ENCODE assay signal across 20 mouse cellular contexts in the genomic region with DNA sequence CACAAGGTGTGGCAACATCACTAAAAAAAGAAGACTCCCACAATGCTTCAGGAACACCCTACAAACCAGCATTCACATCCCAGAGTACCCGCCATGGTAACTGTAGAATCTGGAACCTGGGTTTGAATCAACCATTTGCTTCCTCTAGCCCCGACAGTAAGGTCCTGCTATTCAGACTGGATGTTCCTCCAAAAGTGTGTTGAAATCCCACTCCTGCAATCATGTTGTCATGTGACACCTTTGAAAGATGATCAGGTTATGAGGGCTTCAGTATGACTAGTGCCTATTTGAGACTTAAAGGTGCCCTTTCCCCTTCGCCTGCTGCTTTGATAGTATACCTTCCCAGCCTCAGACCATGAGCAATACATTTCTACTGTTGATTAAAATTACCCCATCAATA.
"Had no signal": no experiment of that assay in that cellular context is flagged by ENCODE, and none has a peak within 500 bp of the region (broad histone marks: within the 10 kb centered on the region; RNA-seq: fewer than 3 reads in every experiment).

No protein-coding gene starts in this region.

- DNase-seq: kidney, adult 18-20 months; kidney, adult 9 months; kidney, postnatal 25 days; layer of hippocampus, postnatal 36 days; lung, adult 18-20 months; lung, postnatal 10 days; retina, postnatal 1 day; thymus, adult 18-20 months; thymus, postnatal 36 days had no signal

- H3K36me3 ChIP-seq: intestine, embryonic 15.5 days; lung, embryonic 15.5 days; midbrain, embryonic 13.5 days; neural tube, embryonic 13.5 days had no signal

- H3K4me3 ChIP-seq: intestine, embryonic 15.5 days; left cerebral cortex, adult 2 months; limb, embryonic 12.5 days; limb, embryonic 15.5 days; lung, embryonic 15.5 days; megakaryocyte, embryonic 14.5 days; midbrain, embryonic 10.5 days; midbrain, embryonic 13.5 days; myocyte; neural tube, embryonic 13.5 days had no signal

- ATAC-seq: intestine, embryonic 15.5 days had no signal

- H3K4me2 ChIP-seq: intestine, embryonic 15.5 days; limb, embryonic 12.5 days; limb, embryonic 15.5 days; lung, embryonic 15.5 days; midbrain, embryonic 13.5 days; neural tube, embryonic 13.5 days had no signal

- H3K27ac ChIP-seq: intestine, embryonic 15.5 days; left cerebral cortex, adult 2 months; limb, embryonic 15.5 days; liver, embryonic 14.5 days; lung, embryonic 15.5 days; midbrain, embryonic 10.5 days had no signal

- H3K4me1 ChIP-seq: megakaryocyte, embryonic 14.5 days had no signal

- H3K27me3 ChIP-seq: intestine, embryonic 15.5 days; limb, embryonic 12.5 days; limb, embryonic 15.5 days; lung, embryonic 15.5 days; midbrain, embryonic 13.5 days had no signal

- H3K9ac ChIP-seq: intestine, embryonic 15.5 days; limb, embryonic 12.5 days; limb, embryonic 15.5 days; liver, embryonic 14.5 days; lung, embryonic 15.5 days; midbrain, embryonic 13.5 days; neural tube, embryonic 13.5 days had no signal

- H3K9me3 ChIP-seq: intestine, embryonic 15.5 days; limb, embryonic 12.5 days; limb, embryonic 15.5 days; lung, embryonic 15.5 days; megakaryocyte, embryonic 14.5 days; midbrain, embryonic 10.5 days; midbrain, embryonic 13.5 days; neural tube, embryonic 13.5 days had no signal
